Mouse (Mus musculus) megakaryocyte-erythroid progenitor cell, adult 5-6 weeks (primary cell): ENCODE measurements around the gene Ubtd1. TPM values are rescaled to one million over a fixed set of nuclear protein-coding genes. Genes with fewer than 3 reads are reported as not detected.

ENCODE experiments used
- ATAC-seq: replicated peaks from 2 replicates; pipeline ENCODE4 v1.8.0; 2016; ENCODE audit warnings: mild to moderate bottlenecking, inconsistent platforms; ENCODE audit not compliant: severe bottlenecking, poor library complexity, low FRiP score, low TSS enrichment
- total RNA-seq, 2 experiments: library from RNA; stranded (forward) in 1 of 2; stranded (reverse) in 1 of 2; fragments of 200-1000, 215-1000 nt in 1 of 2; fragments of >200 nt in 1 of 2; fragmentation: Nextera tagmentation in 1 of 2; gene quantifications; 2 replicates each; pipeline ENCODE4 v1.2.3; 2014 to 2017

The Ubtd1 gene
- total RNA-seq, 2 experiments from 2014 or later = 4.8 TPM; not detected in 1

DNA sequence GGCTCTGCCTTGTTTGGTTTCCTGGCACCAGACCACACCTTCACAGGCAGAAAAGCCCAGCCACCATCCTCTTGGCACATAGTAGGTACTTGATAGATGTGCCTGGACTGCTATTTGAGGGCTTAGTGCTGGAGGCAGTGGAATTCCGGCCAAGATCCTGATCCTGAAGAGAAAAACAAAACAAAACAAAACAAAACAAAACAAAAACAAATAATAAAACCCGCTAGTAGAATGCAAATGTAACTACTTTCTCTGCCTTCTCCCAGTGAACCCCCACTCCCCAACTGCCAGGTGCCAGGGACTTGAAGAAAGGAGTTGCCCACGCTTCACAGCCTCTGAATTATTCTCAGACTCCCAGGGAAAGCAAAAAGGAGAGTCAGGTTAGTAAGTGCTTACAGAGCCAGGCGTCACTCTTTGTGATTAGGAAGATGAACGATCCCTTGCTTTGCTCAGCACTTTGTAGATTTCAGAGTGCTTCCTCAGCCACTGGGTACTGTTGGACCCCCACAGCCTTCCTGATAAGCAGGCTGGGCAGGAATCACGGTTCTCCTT lies 10.4 kb downstream of the Ubtd1 start:
- no peak for ATAC-seq

DNA sequence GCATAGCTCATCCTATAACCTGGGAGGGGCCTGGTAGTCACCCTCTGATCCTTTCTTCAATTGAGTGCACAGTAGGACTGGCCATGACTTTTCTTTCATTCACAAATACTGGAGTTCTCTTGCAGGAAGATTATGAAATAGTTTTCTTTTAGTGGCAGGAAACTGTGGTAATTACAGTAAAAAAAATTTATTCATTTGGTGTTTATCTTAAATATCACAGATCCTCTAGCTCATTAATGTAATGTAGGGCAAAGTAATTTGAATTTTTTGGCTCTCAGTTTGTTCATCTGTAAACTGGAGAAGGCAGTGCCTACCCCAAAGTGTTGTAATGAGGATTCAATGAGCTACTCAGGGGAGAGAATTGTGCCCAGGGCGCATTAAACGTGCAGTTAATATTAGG lies 11.4 kb downstream of the Ubtd1 start:
- ATAC-seq = no peak

DNA sequence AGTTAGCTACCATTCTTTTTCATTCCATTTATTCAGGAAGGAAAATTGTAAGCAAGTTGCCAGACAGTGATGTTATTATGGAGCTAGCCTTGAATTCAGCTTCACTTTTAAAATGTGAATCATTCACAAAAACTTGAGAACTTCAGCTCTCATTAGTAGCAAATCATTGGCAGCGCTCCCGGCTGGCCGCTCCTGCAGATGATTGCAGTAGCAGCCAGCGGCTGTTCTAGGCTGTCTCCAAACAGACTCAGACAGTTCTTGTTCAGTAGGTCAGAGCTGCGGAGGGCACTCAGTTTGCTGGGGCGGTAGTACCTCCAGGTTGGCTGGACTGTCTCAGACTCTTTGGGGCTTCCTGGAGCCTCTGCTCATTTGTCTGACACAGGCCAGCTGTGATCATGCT lies 11.9 kb downstream of the Ubtd1 start:
- ATAC-seq = no peak

DNA sequence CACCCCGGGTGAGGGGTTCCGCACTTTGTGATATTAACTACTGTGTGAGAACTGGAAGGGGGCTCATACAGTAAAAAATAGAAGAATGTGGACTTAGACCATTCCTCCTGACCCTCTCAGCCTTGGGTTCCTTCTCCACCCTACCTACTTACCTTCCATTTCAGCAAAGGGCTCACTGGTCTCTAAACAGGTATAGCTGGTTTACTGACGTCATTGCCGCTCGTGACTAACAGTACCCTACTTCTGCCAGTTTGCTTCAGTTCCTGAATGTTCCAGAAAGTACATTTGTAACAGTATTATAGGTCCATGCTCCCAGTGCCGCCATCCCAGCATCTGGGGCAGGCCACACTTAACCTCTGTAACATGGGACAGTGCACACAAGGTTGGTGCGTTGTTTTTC lies 12.5 kb downstream of the Ubtd1 start:
- no peak for ATAC-seq

DNA sequence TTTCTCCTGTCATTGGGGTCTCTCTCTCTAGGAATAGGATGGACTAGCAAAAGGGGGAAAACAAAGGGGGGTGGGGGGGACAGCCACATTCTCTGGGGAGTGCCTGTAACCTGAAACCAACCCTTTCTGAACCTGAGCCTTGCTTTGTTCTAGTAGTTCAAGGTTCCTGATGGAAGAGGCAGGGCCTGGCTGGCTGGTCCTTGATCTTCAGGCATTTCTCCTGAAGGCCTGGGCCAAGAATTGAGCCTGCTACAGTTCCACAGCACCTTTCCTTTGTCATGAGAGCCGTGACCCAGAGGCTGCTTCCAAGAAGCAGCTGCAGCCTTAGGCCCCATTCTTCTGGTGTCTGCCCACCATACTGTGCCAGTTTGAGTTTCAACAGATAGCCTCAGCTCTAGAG lies 13.9 kb downstream of the Ubtd1 start:
- no peak for ATAC-seq

DNA sequence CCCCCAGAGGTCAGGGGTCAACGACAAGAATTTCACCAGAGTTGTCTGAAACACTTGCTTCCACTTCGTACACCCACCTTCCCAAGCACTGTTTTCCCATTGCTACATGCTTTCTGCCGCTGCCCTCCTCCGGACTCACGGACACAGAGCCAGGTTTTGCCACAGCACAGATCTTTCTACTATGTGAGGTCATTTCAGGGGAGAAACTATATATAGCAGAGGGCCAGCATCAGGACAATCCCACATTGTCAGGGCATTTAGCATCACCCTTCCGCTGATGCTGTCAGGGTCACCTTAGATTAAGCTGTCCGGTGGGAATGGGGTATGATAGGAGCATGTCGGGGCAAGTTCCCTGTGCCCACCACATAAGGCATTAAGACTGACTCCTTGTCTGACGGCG lies 15.5 kb downstream of the Ubtd1 start:
- ATAC-seq = no peak

DNA sequence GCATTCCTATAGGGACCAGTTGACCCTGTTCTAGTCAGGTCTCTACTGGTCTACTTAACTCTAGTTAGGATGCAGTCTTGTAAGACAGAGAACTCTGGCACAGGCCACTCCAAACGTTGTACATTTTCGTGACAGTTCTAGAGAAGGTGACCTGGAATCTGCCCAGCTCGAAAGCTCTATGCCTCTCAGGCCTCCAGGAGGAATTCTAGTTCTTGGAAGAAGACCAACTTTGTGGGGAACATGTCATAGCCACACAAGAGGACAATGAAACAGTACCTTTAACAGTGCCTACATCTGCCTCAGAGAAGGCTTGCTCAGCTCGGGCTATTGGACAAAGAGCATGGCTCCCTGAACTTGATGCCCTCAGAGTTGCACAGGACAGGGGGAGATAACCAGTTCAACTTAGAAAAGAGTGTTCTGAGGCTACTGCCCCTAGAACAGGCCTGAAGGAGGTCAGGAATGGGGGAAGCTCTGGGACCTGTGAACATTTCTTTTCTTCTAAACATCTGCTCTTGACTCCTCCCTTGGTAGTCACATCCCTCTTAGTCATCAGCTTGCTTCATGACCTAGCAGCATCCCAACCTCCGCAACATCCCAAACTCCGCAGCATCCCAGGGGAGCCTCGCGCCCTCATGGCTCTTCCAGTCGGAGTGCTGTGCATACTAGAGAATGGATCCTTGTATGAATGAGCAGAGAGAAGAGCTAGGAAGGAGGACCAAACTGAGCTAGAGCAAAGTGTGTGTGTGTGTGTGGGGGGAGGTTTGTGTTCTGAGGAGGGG lies 17.4 kb downstream of the Ubtd1 start:
- no peak for ATAC-seq

DNA sequence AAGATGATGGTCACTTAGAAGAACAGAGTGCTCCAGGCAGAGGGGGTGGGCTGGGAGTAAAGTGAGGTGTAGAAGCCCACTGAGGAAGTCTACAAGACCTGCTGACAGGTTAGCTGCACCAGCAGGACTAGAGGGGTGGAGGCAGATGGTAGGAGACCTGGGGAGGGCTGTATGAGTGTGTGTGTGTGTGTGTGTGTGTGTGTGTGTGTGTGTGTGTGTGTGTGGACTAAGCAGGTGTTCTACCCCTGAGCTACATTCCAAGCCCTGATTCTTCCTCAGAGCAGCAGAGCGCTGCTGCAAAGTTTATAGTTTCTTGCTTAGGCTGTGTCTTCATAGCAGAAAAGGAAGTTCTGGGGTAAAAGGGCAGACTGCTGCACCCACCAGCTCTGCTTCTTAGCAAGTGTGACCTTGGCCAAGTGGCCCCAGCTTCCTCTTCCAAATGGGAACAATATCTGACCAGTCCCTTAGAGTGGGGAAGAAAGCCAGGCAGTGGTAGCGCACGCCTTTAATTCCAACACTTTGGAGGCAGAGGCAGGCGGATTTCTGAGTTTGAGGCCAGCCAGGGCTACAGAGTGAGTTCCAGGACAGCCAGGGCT lies 18.2 kb downstream of the Ubtd1 start:
- ATAC-seq = no peak

DNA sequence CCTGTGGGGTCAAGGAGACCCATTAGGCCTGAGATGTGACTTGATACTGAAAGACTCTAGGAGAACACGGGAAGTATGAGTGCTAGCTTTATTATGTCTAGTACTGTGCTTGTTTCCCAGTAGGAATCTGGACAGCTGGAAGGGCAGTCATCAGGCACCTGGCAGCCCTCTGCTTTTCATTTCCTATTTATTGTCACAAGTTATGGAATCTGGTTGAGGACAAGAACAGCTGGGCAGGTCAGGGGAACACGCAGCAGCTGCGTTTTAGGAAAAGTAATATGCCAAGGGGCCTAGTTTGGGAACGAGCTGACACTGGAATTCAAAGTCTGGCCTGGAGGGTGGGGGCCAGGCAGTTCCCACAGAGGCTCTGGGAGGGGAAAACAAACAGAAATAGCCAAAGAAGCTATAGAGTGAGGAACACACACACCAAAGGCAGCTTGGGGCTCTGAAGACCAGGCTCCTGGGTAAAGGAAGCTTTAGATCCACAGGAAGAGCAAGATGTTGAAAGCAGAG lies 18.9 kb downstream of the Ubtd1 start:
- no peak for ATAC-seq

DNA sequence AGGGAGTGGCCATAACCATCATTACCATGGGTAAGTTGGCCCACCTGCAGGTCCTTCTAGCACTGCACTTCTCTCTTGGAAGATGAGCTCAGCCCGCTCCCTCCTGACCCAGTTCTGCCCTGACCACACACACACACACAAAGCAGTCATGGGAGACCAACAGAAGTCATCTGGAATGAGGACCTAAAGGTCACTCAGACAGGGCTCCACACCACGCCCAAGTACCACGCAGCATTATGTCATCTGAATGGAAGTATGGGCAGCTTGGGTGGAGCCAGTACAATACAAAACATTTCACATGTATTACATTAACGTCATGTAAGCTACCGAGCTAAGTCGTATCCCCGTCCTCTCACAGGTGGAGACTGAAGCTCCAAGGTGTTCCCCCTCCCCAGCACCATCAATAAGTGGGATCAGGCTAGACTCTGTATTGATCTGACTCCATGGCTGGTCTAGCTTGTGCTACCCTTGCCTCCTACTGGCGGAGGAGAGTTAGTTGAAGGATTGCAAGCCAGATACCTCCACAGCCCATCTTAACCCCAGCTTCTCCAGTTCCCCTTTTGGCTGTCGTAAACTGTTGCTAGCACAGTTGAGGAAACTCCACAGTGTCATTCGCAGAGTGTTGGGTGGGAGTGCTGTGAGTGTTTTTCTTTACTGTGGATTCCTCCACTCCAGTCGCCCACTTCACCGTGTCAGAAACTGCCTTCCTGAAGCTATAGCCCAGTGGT lies 19.9 kb downstream of the Ubtd1 start:
- ATAC-seq = no peak

DNA sequence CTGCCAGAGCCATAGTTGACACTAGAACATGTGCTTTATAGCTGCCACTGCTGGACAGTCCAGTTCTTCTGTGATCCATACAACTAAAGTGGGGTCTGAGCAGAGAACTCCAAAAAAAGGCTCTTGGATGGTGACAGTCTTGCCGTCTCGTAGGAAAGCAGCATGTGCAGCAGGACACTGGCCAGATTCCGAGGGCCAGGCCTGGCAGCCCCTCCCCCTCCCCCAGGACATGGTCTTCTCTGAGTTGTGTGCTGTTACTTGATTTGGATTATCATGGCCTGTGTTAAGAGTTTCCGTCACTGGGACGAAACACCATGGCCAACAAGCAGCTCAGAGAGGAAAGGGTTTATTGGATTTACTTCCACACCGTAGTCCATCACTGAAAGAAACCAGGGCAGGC lies 22.7 kb downstream of the Ubtd1 start:
- ATAC-seq = no peak

DNA sequence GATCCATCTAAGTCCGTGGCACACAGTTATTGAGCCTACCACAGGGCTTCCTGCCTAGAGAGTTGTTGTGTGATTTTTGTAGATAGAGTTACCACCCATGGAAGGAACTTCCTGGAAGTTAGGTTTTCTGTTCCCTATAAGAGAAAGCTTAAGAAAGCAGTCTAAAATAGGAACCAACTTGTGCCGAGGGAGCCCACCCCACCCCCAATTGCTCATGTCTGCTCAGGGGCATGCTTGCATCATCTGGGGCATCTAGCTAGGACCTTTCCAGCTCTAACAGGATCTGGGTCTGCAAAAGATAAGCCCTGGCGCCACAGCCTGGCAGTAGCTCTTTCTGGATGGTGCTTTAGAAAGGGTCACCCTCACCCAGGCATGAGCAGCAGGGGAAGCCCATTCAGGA lies 24.1 kb downstream of the Ubtd1 start:
- no peak for ATAC-seq

DNA sequence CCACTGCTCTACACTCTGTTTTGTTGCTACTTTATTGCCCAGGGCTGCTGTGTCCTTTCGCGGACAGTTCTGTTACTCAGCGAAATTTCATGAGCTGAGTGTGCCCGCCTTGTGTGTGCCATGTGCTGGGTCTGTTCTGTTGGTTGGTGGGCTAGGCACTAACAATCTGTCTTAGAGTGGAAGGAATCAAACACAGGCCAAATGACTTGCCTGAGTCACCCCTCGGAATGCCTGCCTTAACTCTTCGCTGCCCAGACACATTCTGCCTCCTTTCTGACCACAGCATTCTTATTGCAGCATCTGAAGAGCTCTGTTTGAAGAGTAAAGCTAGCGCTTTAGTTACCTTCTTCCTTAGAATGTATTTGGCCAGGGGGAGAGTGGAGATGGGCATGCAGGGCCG lies 25.0 kb downstream of the Ubtd1 start:
- no peak for ATAC-seq

DNA sequence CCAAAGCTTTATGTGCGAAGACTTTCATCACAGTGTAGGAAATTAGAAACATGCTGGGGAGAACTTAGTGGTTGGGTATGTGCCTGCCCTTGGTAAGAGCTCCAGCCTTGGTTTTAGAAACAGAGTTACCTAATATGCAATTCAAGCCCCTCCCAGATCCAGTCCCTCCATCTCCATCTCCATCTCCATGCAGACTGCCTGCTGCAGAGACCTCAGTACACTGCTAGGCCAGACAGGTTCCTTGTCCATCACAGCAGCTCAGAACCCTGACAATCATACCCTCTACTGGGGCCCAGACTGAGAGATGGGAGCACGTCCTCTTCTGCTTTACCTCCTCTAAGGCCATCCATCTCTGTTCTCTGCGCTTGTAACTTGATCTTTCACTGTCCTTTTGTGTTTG lies 27.0 kb downstream of the Ubtd1 start:
- ATAC-seq = no peak

DNA sequence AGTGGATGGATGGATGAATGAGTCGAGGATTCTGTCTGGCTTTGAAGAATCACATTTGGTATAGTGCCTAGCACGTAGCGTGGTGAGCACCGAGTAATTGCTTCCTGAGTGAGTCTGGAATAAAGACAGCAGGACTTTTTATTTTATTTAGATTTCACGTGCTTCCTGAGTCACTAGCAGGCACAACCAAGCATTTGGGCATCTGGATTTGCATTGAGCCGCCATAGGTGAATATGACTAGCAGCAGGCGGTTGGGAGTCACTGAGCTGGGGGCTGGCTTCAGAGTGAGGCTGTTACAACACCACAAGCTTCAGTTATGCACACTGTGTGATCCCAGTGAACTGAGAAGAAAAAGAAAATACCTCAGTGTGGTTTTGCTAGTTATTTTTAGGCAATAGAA lies 27.5 kb downstream of the Ubtd1 start:
- ATAC-seq = no peak

DNA sequence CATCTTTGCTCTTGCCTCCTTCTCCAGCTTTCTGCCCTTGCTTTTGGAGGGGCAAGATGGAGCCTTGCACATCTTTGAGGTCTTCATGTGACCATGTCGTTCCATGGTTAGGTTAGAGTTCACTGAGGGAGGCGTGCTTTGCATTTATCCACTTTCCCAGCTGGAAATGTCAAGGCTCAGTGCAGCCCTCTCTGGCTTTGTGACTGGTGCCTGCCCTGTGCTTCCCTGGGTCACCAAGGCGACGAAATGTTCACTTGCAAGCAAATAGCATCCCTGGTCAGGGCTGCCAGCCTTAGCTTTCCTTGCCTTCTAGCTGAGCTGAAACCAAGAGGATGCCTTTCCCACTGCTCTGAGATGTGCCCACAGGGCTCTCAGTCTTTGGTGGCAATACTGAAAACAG lies 28.9 kb downstream of the Ubtd1 start:
- ATAC-seq = no peak

DNA sequence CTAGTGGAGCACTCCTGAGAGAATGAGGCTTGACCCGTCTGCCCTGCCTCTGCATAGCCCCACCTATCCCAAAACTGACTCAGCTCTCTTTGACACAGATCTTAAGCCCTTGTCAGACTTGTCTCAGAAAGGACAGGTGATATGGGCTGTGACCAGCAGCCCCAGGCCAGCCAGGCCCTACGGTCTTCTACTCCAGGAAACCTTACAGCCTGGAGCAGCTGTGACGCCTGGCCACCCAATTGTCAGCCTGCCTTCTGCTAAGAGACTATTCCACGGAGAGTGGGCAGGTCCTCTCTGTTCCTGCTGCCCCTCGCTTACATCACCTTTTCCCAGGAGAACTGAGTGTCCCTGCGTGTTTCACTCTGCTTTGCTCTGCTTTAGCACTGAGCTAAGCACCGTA lies 29.6 kb downstream of the Ubtd1 start:
- no peak for ATAC-seq

DNA sequence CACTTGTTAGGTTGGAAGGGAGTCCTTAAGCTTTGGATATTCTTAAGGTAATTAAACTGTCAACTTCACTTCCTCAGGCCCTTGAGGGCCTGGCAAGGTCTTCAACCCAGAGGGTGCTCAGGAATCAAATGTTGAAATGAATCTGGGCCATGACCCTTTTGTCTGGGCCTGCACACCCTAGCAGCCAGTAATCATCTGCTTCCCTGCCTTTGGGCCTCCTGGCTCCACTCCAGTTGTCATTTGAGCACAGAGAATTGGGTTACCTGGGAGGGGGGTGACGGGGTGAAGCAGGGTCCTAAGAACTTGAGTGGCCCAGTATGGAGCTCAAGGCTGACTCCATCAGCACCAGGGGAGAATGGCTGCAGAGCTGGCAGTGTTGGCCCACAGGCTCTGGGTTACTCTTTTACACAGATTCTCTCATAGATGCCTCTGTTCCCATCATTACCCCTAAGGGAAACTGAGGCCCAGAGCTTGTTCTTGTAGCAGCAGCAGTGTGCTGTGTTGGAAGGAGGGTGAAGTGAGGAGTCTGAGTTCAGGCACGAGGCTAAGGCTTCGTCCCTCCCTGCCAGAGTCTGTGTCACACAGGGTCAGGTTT lies 32.8 kb downstream of the Ubtd1 start:
- ATAC-seq = no peak

DNA sequence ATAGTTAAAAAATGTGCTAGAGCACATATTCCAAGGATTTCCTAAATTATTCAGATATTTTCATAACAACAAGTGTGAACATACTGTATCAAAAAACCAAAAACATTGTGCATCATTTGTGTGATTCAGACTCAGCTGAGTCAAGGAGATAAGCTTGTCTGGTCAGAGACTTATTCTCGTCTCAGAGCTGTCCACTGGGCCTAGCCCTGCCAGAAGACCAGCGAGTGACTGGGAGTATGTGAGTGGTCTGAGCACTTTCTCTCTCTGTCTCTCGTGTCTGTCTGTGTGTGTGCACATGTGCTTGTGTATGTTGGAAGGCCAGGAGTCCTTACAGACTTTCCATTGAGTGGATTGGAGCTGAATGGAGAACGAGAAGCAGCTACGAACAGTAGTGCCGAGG lies 33.4 kb downstream of the Ubtd1 start:
- no peak for ATAC-seq

DNA sequence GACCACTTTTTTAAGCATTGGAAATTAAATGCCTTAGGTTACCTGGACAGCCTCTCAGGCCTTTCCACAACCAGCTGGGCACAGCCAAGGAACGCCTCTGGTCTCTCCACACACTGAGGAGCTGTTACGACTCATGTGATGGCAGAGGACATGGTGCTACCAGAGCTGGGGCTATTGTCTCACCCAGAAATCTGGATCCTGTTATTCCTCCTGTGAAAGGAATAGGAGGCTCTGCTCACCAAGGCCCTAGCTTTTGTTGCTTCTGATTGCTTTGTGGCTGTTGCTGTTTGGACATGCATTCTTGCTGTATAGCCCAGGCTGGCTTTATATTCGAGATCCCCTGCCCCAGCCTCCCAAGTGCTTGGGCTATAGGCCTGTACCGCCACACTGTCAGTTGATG lies 34.7 kb downstream of the Ubtd1 start:
- no peak for ATAC-seq
